Mouse (Mus musculus): ENCODE results near the gene Crlf3.

DNA sequence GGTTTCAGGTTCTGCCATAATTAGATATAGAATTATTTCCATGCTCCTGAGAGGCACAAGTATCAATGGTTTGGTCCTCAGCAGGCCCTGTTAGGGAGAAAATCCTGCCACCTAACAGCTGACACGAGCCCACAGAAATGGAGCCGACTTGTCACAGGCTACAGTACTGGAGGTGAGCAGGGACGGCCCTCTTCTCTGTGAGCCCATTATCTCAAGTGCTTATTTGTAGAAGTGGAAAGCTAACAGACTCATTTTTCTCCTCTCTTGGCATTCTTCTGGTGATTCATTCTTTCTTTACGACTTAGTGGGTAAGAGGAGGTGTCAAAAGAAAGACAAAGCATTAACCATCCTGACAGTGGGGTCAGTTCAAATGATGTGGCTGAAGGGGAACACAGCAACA lies 26.1 kb downstream of the Crlf3 start:
- no peak for TF ChIP-seq POLR2A (IDR thresholded peaks at IDR 0.05; ENCODE audit: low read depth, low read length)
- no peak for TF ChIP-seq CTCF (conservative IDR thresholded peaks at IDR 0.05; ENCODE audit: insufficient read depth, insufficient read length, low read depth, low read length)

All from kidney, adult 2 months (tissue).